Mouse (Mus musculus) limb, embryonic 11.5 days (tissue): ENCODE measurements around the gene 2310009B15Rik. TPM values are rescaled to one million over a fixed set of nuclear protein-coding genes. Genes with fewer than 3 reads are reported as not detected.

ENCODE experiments used
- ATAC-seq: fragments of 200-750 bp; cut with Nextera tagmentation; 2 replicates; pipeline ENCODE4 v1.8.0; 2017; ENCODE audit warnings: low read depth; ENCODE audit not compliant: insufficient number of reproducible peaks, low FRiP score, low TSS enrichment
- DNase-seq: peaks from one replicate; pipeline ENCODE4 v3.0.0-alpha.2; 2015; ENCODE audit warnings: low spot score
- H3K27ac ChIP-seq: fragments of 300-500 bp; sonication (generic); replicated peaks from 2 replicates; pipeline ENCODE4 v1.5.1; 2014; ENCODE audit warnings: low read depth, mild to moderate bottlenecking, low read length
- H3K27me3 ChIP-seq: fragments of 300-500 bp; sonication (generic); 2 replicates; pipeline ENCODE4 v1.6.1; 2014; ENCODE audit warnings: mild to moderate bottlenecking, low read length, mixed read lengths; ENCODE audit not compliant: control insufficient read depth, insufficient read depth
- H3K36me3 ChIP-seq: fragments of 300-500 bp; sonication (generic); 2 replicates; pipeline ENCODE4 v1.6.1; 2014; ENCODE audit warnings: mild to moderate bottlenecking, low read length, moderate library complexity, mixed read lengths; ENCODE audit not compliant: control insufficient read depth, insufficient read depth
- H3K4me1 ChIP-seq: fragments of 300-500 bp; sonication (generic); 2 replicates; pipeline ENCODE4 v1.6.1; 2014; ENCODE audit warnings: low read length, mixed read lengths; ENCODE audit not compliant: control insufficient read depth, insufficient read depth
- H3K4me2 ChIP-seq: fragments of 300-500 bp; sonication (generic); 2 replicates; pipeline ENCODE4 v1.6.1; 2014; ENCODE audit warnings: low read depth, mild to moderate bottlenecking, moderate library complexity; ENCODE audit not compliant: severe bottlenecking
- H3K4me3 ChIP-seq: fragments of 300-500 bp; sonication (generic); 2 replicates; pipeline ENCODE4 v1.5.1; 2014; ENCODE audit warnings: low read depth, low read length
- H3K9ac ChIP-seq: fragments of 300-500 bp; sonication (generic); 2 replicates; pipeline ENCODE4 v1.6.1; 2014; ENCODE audit warnings: mild to moderate bottlenecking, low read length
- H3K9me3 ChIP-seq: fragments of 300-500 bp; sonication (generic); 2 replicates; pipeline ENCODE4 v1.6.1; 2016; ENCODE audit warnings: low read length; ENCODE audit not compliant: control insufficient read depth
- WGBS: fragments of 180-500 bp; shearing (Covaris S2); extraction: QIAGEN DNeasy Blood & Tissue Kit; methylation state at CpG from one replicate; pipeline ENCODE4 v1.1.7; 2014; 5-methylcytosine and 5-hydroxymethylcytosine counted together
- polyA plus RNA-seq: library from polyadenylated mRNA; unstranded; fragments of >200 nt; fragmentation: Nextera tagmentation; extraction: Ambion mirVana; gene quantifications from 2 replicates; pipeline ENCODE4 v1.2.1, GENCODE M21; 2014

The 2310009B15Rik gene
- polyA plus RNA-seq, 1 experiment from 2014 or later: 60.4 TPM

DNA sequence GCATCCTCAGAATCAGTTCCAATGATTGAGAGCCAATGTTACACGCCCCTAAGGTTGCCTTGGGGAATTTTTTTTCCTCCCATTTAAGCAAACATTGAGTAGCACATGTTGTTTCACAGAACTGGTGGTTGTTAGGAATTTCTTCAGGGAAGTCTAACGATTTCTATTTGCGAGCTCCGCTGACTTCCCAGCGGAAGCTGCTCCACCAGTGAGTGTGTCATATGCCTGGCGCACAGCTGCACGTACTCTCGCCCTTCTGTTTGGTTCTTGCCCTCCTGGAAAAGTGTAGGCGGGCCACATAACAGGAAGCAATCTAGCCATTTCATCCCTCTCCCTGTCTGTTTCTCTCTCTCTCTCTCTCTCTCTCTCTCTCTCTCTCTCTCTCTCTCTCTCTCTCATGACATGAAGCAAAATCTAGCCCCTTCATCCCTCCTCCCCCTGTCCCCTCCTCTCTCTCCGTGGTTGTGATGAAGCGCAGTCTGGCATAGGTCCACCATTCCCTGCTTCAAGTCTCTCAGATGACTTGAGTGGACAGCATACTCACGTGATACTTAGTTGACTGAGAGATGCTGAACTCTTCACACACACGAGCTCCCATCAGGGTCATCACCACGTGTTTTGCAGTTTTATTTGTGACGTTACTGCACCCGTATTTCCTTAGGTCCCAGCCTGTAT lies 19.9 kb upstream of the 2310009B15Rik start:
- ATAC-seq (no peak), DNase-seq (peak; percentile 37)
- H3K9ac ChIP-seq: no peak overlapping the region
- H3K36me3 ChIP-seq: no peaks in the 10 kb centered on the region
- H3K4me3 ChIP-seq: no peak overlapping the region
- no peaks in the 10 kb centered on the region for H3K9me3 ChIP-seq
- H3K4me2 ChIP-seq: peak overlapping the region; percentile 18; the same call in 1 of the 2 replicates
- no peaks in the 10 kb centered on the region for H3K27me3 ChIP-seq
- 0 out of 2 replicates have a peak overlapping the region, but pooled peaks have one; percentile 3 for H3K27ac ChIP-seq
- 46% methylated on average over 16 of the region's 16 CpGs for WGBS
- H3K4me1 ChIP-seq: no peaks in the 10 kb centered on the region

DNA sequence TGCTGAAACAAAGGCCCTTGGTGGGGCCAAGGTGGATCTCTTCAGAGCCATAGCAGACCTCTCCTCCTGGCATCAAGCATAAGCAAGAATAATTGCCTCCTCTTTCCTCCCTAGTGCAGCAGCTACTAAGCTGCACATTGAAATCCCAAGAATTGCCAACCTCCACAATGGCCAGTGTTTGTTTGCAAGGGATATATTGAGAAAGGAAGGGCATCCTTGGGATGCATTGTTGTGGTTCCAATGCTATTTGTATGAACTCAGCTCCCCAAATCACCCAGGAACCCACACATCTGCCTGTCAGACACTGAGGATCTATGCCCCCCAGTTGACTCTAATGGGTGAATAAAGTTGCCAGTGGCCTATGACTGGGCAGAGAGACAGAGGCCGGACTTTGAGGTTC lies 5.8 kb downstream of the 2310009B15Rik start:
- Histone ChIP-seq H3K4me2 (no peak overlapping the region), H3K9ac (no peak overlapping the region), H3K4me3 (no peak overlapping the region), H3K4me1 (peaks cover 23% of the 10 kb centered on the region; the same call in 1 of the 2 replicates), H3K9me3 (no peaks in the 10 kb centered on the region), H3K27me3 (peaks cover 9% of the 10 kb centered on the region), H3K36me3 (no peaks in the 10 kb centered on the region), H3K27ac (no peak overlapping the region)
- peak; percentile 19 for DNase-seq
- ATAC-seq: no peak
- WGBS: 89% methylated on average over 1 of the region's 1 CpGs

DNA sequence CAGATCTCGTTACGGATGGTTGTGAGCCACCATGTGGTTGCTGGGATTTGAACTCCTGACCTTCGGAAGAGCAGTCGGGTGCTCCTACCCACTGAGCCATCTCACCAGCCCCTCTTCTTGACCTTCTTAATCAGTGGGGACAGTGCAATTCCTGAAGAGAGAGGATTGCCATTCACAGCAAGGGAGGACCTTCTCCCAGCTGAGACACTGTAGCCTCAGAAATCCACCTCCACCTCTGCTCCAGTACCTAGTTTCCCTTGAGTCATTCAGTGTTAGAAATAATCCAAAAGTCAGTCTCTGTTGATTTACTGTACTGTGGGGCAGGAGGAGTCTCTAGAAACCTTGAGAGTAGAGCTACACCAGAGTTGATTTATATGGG lies 6.5 kb downstream of the 2310009B15Rik start:
- WGBS: 62% methylated on average over 2 of the region's 4 CpGs
- Histone ChIP-seq H3K4me1 (peaks cover 20% of the 10 kb centered on the region; the same call in 1 of the 2 replicates), H3K27me3 (peaks cover 14% of the 10 kb centered on the region)

DNA sequence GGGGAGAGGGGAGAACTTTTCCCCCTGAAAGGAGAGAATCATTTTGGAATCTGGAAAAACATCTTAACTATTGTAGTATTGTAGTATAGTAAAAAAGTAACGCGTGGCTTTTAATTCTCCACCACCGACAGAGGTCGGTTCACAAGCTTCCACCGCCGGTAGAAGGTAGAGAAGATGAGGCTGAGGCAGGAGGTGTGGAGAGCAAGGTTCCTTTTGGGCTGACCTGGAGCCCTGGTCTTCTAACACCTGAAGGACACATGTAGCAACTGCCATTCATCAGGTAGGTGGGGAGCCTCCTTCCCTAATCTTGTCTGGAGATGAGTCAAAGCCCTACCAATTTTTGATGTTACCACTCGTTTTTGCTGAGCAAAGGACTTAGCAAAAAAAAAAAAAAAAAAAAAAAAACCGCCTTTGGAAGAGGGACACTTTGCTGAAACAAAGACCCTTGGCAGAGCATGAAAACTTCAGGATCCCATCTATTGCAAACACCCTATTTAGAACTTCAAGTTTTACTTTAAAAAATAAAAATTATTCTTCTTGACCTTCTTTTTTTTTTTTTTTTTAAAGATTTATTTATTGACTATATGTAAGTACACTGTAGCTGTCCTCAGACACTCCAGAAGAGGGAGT lies 7.0 kb downstream of the 2310009B15Rik start:
- Histone ChIP-seq H3K9ac (no peak overlapping the region), H3K4me3 (no peak overlapping the region), H3K4me1 (peaks cover 17% of the 10 kb centered on the region; the same call in 1 of the 2 replicates), H3K9me3 (no peaks in the 10 kb centered on the region), H3K36me3 (no peaks in the 10 kb centered on the region), H3K4me2 (no peak overlapping the region), H3K27ac (no peak overlapping the region), H3K27me3 (peaks cover 16% of the 10 kb centered on the region)
- no peak for ATAC-seq
- peak; percentile 29 for DNase-seq
- 10% methylated on average over 8 of the region's 8 CpGs for WGBS

More for the DNA sequence above, 6.5 kb downstream of the 2310009B15Rik start:
- no peaks in the 10 kb centered on the region for H3K36me3 ChIP-seq
- H3K27ac ChIP-seq: no peak overlapping the region
- no peak overlapping the region for H3K4me3 ChIP-seq
- DNase-seq (peak; percentile 20), ATAC-seq (no peak)
- H3K9ac ChIP-seq: no peak overlapping the region
- H3K9me3 ChIP-seq: no peaks in the 10 kb centered on the region
- H3K4me2 ChIP-seq: no peak overlapping the region

DNA sequence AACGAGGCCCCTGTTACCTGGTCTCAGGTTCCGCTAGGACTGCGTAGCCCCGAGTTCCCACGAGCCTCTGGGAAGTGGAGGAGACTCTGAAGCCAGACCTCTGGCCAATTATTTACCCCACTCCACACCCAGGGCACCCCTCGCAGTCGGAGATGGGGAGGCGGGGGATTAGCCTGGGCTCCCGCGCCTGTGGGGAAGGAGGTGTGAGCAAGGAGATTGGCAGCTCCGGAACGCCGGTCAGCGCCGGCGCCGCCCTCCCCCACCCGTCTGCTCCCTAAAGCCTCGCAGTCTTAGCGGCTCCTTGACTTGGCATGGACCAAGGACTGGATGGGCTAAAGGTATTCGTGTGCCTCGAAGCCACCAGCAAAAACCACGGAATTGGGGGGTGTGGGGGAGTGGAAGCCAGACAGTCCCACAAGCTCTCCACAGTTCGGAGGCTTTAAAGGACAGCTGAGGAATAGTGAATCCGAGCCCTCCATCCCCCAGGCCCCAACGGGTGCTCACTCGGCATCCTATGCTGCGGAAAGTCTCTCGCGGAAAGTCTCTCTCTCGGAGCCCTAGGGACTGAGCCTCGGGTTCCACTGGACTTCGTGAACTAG lies 8.0 kb downstream of the 2310009B15Rik start, which contains the start of gene Lhx9:
Gene Lhx9, minus strand, starts transcription at position 67 of the 599 bp plus-strand sequence.
- H3K4me2 ChIP-seq: peak within 1 kb of the TSS; percentile 69
- H3K9me3 ChIP-seq: no peaks in the 10 kb centered on the region
- WGBS: under 1% methylated on average over 33 of the region's 33 CpGs
- H3K4me1 ChIP-seq: peaks cover 11% of the 10 kb centered on the region
- H3K9ac ChIP-seq: peak within 1 kb of the TSS; percentile 66
- DNase-seq (peak; percentile 79), ATAC-seq (peak; percentile 55)
- peaks cover 16% of the 10 kb centered on the region for H3K27me3 ChIP-seq
- no peaks in the 10 kb centered on the region for H3K36me3 ChIP-seq
- H3K27ac ChIP-seq: peak within 1 kb of the TSS; percentile 70
- peak within 1 kb of the TSS; percentile 46 for H3K4me3 ChIP-seq

DNA sequence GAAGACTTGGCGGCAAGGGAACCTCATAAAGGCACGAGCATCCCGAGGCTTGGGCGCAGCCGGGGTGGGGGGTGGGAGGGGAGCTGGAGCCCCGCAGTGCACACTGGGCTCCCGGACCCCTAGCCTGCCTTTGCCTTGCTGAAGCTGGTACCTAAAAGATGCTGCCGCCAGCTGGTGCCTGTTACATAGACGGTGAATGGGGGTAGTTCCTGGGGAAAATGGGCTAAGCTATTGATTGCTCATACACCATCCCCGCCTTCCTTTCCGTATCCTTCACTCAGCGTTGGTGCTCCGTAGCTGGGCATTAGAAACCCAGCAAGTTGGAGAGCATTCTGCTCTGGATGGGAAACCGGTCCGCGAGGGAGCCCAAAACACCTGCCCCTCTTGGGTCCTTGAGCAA lies 8.6 kb downstream of the 2310009B15Rik start:
- no peaks in the 10 kb centered on the region for H3K36me3 ChIP-seq
- peak overlapping the region; percentile 46 for H3K4me3 ChIP-seq
- H3K27me3 ChIP-seq: peaks cover 16% of the 10 kb centered on the region
- peak overlapping the region; percentile 69 for H3K4me2 ChIP-seq
- peak overlapping the region; percentile 70 for H3K27ac ChIP-seq
- H3K4me1 ChIP-seq: peaks cover 11% of the 10 kb centered on the region
- H3K9me3 ChIP-seq: no peaks in the 10 kb centered on the region
- H3K9ac ChIP-seq: peak overlapping the region; percentile 56
- DNase-seq (peak; percentile 62), ATAC-seq (peak; percentile 46)
- under 1% methylated on average over 16 of the region's 16 CpGs for WGBS

DNA sequence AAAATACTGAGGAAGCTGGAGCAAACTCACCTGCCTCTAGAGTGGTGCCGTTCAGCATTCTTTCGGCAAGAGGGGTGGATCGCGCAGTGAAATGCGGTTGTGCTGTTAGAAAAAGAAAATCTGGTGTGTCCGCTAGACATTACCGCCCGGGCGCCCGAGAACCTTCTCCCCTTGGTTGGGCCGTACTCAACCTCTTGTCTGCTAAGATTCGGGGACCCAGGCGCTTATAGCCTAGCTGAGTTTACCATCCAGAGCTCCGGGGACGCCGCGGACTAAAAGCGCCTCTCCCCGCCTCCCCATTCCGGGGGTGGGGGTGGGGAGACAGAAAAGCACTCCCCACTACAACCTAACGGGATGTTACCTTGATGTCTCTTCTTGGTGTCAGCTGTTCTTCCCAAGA lies 9.5 kb downstream of the 2310009B15Rik start:
- Histone ChIP-seq H3K27me3 (peaks cover 16% of the 10 kb centered on the region), H3K4me2 (peak overlapping the region; percentile 52), H3K9ac (peak overlapping the region; percentile 66), H3K27ac (peak overlapping the region; percentile 69; the same call in 1 of the 2 replicates), H3K9me3 (no peaks in the 10 kb centered on the region), H3K4me3 (peak overlapping the region; percentile 46), H3K36me3 (no peaks in the 10 kb centered on the region), H3K4me1 (peaks cover 11% of the 10 kb centered on the region)
- DNase-seq (peak; percentile 64), ATAC-seq (no peak)
- under 1% methylated on average over 21 of the region's 21 CpGs for WGBS

DNA sequence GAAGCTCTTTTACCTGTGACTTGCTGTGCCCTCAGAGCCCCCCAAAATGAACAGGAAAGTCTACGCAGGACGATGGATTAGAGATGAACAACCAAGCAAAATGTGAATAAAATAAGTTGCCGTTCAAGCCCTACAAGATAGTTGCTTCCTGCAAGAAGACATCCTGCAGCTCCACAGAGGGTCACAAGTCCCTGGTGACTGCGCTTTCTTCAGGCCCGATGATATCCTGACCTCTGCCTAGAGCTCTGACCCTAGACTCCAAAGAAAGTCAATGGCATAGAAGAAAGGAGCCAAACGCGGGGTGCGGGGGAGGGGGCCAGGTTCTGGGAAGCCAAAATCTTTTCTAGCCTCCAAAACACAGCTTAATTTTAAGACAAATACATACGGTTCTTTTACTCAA lies 10.1 kb downstream of the 2310009B15Rik start:
- Histone ChIP-seq H3K4me1 (peaks cover 11% of the 10 kb centered on the region), H3K27ac (0 out of 2 replicates have a peak overlapping the region, but pooled peaks have one; percentile 69), H3K9me3 (no peaks in the 10 kb centered on the region), H3K27me3 (peaks cover 16% of the 10 kb centered on the region), H3K9ac (peak overlapping the region; percentile 65), H3K36me3 (no peaks in the 10 kb centered on the region), H3K4me2 (peak overlapping the region; percentile 52), H3K4me3 (peak overlapping the region; percentile 46)
- no peak for ATAC-seq
- WGBS: 2% methylated on average over 9 of the region's 9 CpGs
- peak; percentile 47 for DNase-seq
